Mouse (Mus musculus): Measurements from ENCODE around the gene Wdcp.
A peak's percentile ranks its signal among the peaks of the same experiment; 100 is the strongest.

GRCm38 (mm10) chr12:4862672-4863071 is 19.6 kb downstream of the Wdcp start:
- peak; percentile 61 for TF ChIP-seq CTCF (IDR thresholded peaks at IDR 0.05; ENCODE audit: low read depth)
- TF ChIP-seq EP300 (IDR thresholded peaks at IDR 0.05; ENCODE audit: low read depth): no peak
